Mouse (Mus musculus) gastrocnemius, postnatal 10 days (tissue): ENCODE measurements at regions not wholly inside any gene's neighbourhood (a gene's known extent, or its start where the extent isn't known, plus 50 kb on each side); places are given as distances from the start of the nearest gene placed in this dataset.

Source experiments
- DNase-seq: peaks from one replicate; pipeline ENCODE4 v3.0.0; 2021; ENCODE audit warnings: mixed read lengths

GRCm38 (mm10) chr15:32095554-32095953, 81.5 kb upstream of the Tas2r119 start:
- DNase-seq, result no peak

GRCm38 (mm10) chr15:32110659-32111058, 66.4 kb upstream of the Tas2r119 start:
- no peak for DNase-seq
